Mouse (Mus musculus) small intestine, adult 2 months (tissue): Measurements from ENCODE around the gene Olfr958.

Experiments used
- CTCF ChIP-seq: fragments of 200-500 bp; IDR thresholded peaks from 2 replicates; pipeline ENCODE4 v1.5.1; 2012; ENCODE audit warnings: low read depth, mild to moderate bottlenecking, control low read depth, inconsistent platforms, low read length, moderate library complexity, mixed read lengths; ENCODE audit not compliant: insufficient replicate concordance, insufficient read length; ENCODE audit errors: extremely low read depth
- POLR2A ChIP-seq: fragments of 200-500 bp; IDR thresholded peaks from 2 replicates; pipeline ENCODE4 v1.6.1; 2012; ENCODE audit warnings: low read depth, mild to moderate bottlenecking, control low read depth, inconsistent platforms, low read length, moderate library complexity

DNA sequence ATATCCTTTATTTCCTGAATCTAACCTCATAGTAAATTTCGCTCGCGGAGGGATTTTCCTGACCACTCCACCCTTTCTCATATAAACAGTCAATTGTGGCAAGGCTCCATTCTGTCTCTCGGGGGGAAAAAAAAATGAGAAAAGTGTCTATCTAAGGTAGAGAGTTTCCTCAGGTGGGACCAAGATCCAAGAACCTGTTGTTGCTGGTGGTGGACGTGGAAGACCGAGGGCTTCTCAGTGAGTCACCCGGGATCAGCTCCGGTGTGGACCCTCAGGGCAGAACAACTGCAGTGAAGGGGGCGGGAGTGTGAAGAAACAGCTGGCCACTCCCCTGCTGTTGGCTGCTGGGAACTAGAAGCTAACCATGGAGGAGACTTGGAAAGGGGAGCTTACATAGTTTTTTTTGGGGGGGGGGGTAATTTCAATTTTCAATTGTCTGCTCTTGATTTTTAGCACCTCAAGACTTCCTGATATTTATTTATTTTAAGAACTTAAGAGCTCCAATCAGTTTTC lies 49.5 kb upstream of the Olfr958 start:
- TF ChIP-seq POLR2A (no peak), CTCF (no peak)
